Mouse (Mus musculus) embryonic facial prominence, embryonic 13.5 days (tissue): ENCODE data around the gene Sema4a. TPM values are rescaled to one million over a fixed set of nuclear protein-coding genes. Genes with fewer than 3 reads are reported as not detected.

Experiments
- ATAC-seq: fragments of 200-750 bp; cut with Nextera tagmentation; 2 replicates; pipeline ENCODE4 v1.8.0; 2017; ENCODE audit warnings: low read depth; ENCODE audit not compliant: insufficient number of reproducible peaks, insufficient read depth, low FRiP score, low TSS enrichment
- H3K27ac ChIP-seq: fragments of 300-500 bp; sonication (generic); 2 replicates; pipeline ENCODE4 v1.5.1; 2015; ENCODE audit warnings: moderate library complexity, mild to moderate bottlenecking, inconsistent platforms
- H3K27me3 ChIP-seq: fragments of 300-500 bp; sonication (generic); 2 replicates; pipeline ENCODE4 v1.6.1; 2015; ENCODE audit warnings: mild to moderate bottlenecking, inconsistent platforms
- H3K36me3 ChIP-seq: fragments of 300-500 bp; sonication (generic); 2 replicates; pipeline ENCODE4 v1.6.1; 2015; ENCODE audit warnings: mild to moderate bottlenecking, inconsistent platforms
- H3K4me1 ChIP-seq: fragments of 300-500 bp; sonication (generic); 2 replicates; pipeline ENCODE4 v1.6.1; 2015; ENCODE audit warnings: inconsistent platforms
- H3K4me2 ChIP-seq: fragments of 300-500 bp; sonication (generic); 2 replicates; pipeline ENCODE4 v1.6.1; 2015; ENCODE audit warnings: moderate library complexity, mild to moderate bottlenecking, inconsistent platforms
- H3K4me3 ChIP-seq: fragments of 300-500 bp; sonication (generic); 2 replicates; pipeline ENCODE4 v1.5.1; 2015; ENCODE audit warnings: mild to moderate bottlenecking, inconsistent platforms
- H3K9ac ChIP-seq: fragments of 300-500 bp; sonication (generic); 2 replicates; pipeline ENCODE4 v1.6.1; 2015; ENCODE audit warnings: mild to moderate bottlenecking, inconsistent platforms
- H3K9me3 ChIP-seq: fragments of 300-500 bp; sonication (generic); 2 replicates; pipeline ENCODE4 v1.6.1; 2016; ENCODE audit warnings: inconsistent platforms
- WGBS: fragments of 180-500 bp; shearing (Covaris S2); methylation state at CpG from one replicate; pipeline ENCODE4 v1.1.7; 2015; ENCODE audit warnings: mixed read lengths; 5-methylcytosine and 5-hydroxymethylcytosine counted together
- microRNA-seq: library from miRNA; unstranded; fragments of <30 nt; microRNA quantifications from one replicate; pipeline ENCODE4, GENCODE M21; 2016
- polyA plus RNA-seq: library from polyadenylated mRNA; unstranded; fragments of >200 nt; fragmentation: Nextera tagmentation; extraction: Ambion mirVana; gene quantifications from 2 replicates; pipeline ENCODE4 v1.2.1, GENCODE M21; 2015

Sema4a gene
- polyA plus RNA-seq, 1 experiment from 2014 or later = 13.3 TPM

DNA sequence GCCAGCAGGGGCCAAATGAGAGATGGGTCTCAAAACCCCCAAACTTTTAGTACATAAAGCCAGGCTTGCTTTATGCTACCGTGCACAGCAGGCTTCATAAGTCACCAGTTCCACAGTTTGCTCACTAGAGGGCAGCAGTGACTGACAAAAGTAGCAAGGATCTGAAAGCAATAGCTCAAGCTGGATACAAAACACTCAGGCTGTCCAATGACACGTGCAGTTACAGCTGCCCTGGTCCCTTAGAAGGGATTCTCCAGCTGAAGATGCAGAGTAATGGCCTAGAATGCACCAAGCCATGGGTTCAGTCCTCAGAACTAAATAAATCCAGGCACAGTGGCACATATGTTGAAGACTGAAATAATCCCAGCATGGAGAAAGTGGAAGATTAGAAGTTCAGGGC lies 53.9 kb downstream of the Sema4a start:
- 4% methylated on average over 2 of the region's 2 CpGs for WGBS
- ATAC-seq = no peak
- no peak overlapping the region for H3K27ac ChIP-seq
- H3K4me1 ChIP-seq = peaks cover 31% of the 10 kb centered on the region
- H3K9ac ChIP-seq = peak overlapping the region; percentile 11; the same call in 1 of the 2 replicates
- H3K27me3 ChIP-seq = no peaks in the 10 kb centered on the region
- peaks cover 32% of the 10 kb centered on the region for H3K36me3 ChIP-seq
- H3K9me3 ChIP-seq = no peaks in the 10 kb centered on the region
- H3K4me3 ChIP-seq = no peak overlapping the region
- H3K4me2 ChIP-seq = no peak overlapping the region

DNA sequence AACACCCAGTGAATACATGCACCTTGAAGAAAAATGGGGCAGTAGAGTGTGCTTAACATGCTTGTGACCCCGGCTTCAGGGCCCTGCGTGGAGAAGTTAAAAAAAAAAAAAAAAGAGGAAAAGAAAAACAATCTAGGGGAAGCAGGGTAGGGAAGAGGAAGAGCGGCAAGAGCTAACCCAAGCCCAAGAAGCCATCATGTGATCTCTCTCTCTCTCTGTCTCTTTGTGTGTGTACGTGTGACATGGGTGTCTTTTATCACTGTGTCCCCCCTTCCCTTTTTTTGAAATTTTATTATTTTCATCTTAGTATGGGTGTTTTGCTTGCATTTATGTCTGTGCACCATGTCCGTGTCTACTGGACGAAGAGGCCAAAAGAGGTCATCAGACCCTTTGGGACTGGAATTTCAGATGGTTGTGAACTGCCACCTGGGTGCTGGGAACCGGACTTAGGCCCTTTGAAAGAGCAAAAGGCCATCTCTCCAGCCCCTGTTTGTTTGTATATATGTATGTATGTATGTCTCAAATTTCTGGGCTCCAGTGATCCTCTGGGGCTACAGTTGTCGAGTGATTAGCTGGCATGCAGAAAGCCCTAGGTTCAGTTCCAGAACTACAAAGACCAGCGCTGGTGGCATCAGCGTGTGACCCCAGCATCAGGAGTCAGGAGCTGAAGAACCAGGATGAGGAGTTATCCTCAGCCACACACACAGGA lies 57.3 kb downstream of the Sema4a start:
- Histone ChIP-seq H3K36me3 (peaks cover 40% of the 10 kb centered on the region), H3K9me3 (no peaks in the 10 kb centered on the region), H3K27ac (no peak overlapping the region), H3K4me1 (peaks cover 17% of the 10 kb centered on the region), H3K9ac (0 out of 2 replicates have a peak overlapping the region, but pooled peaks have one; percentile 21), H3K4me2 (no peak overlapping the region), H3K27me3 (no peaks in the 10 kb centered on the region), H3K4me3 (no peak overlapping the region)
- no peak for ATAC-seq
- 92% methylated on average over 10 of the region's 10 CpGs for WGBS

DNA sequence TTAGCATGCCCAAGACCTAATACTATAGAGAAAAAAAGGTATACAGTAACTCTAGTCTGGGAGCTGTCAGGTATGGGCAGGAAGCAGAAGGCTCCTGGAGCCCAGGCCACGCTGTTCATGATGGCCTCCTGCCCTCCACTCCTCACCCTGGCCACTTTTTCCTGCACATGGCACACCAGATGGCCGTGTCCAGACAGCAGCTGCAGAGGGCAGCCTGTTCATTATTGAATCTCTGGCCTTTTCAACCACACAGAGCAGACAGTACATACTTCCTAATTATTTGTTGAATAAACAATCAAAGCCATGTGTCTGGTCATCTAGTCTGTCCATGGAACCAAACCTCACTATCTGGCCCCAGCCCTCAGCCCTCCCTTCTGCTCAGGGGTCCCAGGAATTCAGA lies 62.3 kb downstream of the Sema4a start:
- no peak for ATAC-seq
- H3K27ac ChIP-seq = no peak overlapping the region
- no peak overlapping the region for H3K9ac ChIP-seq
- H3K9me3 ChIP-seq = no peaks in the 10 kb centered on the region
- no peak overlapping the region for H3K4me2 ChIP-seq
- 74% methylated on average over 2 of the region's 2 CpGs for WGBS
- H3K4me1 ChIP-seq = no peaks in the 10 kb centered on the region
- H3K4me3 ChIP-seq = no peak overlapping the region
- no peaks in the 10 kb centered on the region for H3K27me3 ChIP-seq
- H3K36me3 ChIP-seq = peaks cover 61% of the 10 kb centered on the region

DNA sequence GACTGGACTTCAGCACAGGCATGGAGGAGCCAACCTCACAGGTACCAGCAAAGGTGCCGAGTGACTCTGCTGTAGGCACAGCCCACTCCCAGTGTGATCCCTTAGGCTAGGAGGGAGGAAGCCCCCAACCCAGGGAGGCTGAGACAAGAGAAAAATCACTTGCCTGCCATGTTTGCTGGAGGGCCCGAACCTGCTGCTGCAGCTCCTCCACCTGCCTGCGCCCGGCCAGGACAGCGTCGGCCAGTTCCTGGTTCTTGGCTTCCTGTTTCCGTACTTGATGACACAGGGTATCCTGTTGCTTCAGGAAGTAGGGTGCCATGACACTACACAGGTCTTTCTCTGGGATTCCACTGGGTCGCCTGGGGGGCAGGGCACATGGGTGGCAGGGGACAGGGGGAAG lies 65.2 kb downstream of the Sema4a start:
- Histone ChIP-seq H3K27ac (no peak overlapping the region), H3K4me2 (no peak overlapping the region), H3K36me3 (peaks cover 49% of the 10 kb centered on the region), H3K9me3 (no peaks in the 10 kb centered on the region), H3K4me1 (no peaks in the 10 kb centered on the region), H3K9ac (no peak overlapping the region), H3K27me3 (no peaks in the 10 kb centered on the region), H3K4me3 (no peak overlapping the region)
- ATAC-seq = no peak
- WGBS = 84% methylated on average over 8 of the region's 8 CpGs

DNA sequence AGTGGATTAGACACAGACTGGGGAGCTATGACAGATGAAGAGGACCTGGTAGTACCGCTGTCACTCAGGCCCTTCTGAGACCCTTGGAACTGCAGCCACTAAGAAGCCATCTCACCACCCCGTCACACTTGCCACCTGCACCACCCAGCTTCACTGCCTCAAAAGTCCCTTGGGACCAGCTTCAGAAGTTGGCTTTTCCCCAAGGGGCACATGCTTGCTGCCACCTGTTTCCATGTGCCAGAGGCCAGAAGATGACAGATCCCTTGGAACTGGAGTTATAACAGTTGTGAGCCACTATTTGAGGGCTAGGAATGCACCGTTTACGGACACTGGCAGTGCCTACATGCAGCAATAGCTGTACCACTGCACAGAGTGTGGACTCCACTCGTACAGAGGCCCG lies 65.7 kb downstream of the Sema4a start:
- Histone ChIP-seq H3K9ac (no peak overlapping the region), H3K9me3 (no peaks in the 10 kb centered on the region), H3K4me1 (no peaks in the 10 kb centered on the region), H3K4me2 (no peak overlapping the region), H3K36me3 (peaks cover 53% of the 10 kb centered on the region), H3K27me3 (no peaks in the 10 kb centered on the region), H3K27ac (no peak overlapping the region), H3K4me3 (no peak overlapping the region)
- 92% methylated on average over 6 of the region's 6 CpGs for WGBS
- no peak for ATAC-seq

DNA sequence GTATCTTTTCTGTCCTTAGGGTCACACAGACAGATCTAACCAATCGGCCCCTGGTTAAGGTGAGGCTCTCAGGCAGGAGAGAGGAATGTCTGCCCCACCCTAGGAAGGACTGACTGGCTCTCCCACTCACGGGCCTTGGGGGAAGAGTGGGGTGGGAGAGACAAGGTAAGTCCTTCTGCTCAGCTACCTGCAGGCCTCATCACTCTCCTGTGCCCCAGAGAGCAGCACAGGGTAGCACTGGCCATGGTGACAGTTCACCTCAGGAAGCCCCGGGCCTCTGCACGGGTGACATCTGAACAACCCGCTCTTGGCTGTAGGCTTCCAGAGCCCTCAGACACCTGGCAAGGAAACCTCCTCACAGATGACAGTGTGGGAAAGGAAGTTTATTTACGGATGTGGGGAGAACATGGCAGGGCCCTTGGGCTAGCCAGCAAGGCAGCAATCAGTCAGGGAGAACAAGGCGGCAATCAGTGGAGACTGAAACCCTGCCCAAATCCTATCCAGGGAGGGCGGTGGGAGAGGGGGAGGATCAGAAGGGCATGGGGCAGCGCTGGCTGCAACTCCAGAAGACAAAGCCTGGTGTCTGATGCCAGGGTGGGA lies 67.1 kb downstream of the Sema4a start:
- 82% methylated on average over 9 of the region's 9 CpGs for WGBS
- ATAC-seq = no peak
- Histone ChIP-seq H3K27me3 (no peaks in the 10 kb centered on the region), H3K4me1 (no peaks in the 10 kb centered on the region), H3K9me3 (no peaks in the 10 kb centered on the region), H3K36me3 (peaks cover 47% of the 10 kb centered on the region), H3K4me2 (no peak overlapping the region), H3K9ac (no peak overlapping the region), H3K27ac (no peak overlapping the region), H3K4me3 (no peak overlapping the region)

Small RNAs within 50 kb of the gene (microRNA-seq; reads per million reads assigned to microRNA genes)
- gene Mir7011 = not detected

Other genes starting within 250 kb of the Sema4a start
- gene Rhbg, start 206.5 kb downstream of the Sema4a start, polyA plus RNA-seq = 3.3 and 6.7 TPM in 2 replicates
- 0.55 and 3.5 TPM in 2 replicates for gene Gm38392, start 174.0 kb downstream of the Sema4a start, polyA plus RNA-seq
- 15.0 and 16.1 TPM in 2 replicates for gene Tsacc, start 164.2 kb downstream of the Sema4a start, polyA plus RNA-seq
- 517 and 559 TPM in 2 replicates for gene Cct3, start 164.1 kb downstream of the Sema4a start, polyA plus RNA-seq
- gene Glmp, start 136.2 kb downstream of the Sema4a start, polyA plus RNA-seq = 164 and 188 TPM in 2 replicates
- 9.1 and 10.4 TPM in 2 replicates for gene Tmem79, start 125.0 kb downstream of the Sema4a start, polyA plus RNA-seq
- 55.0 and 58.3 TPM in 2 replicates for gene Smg5, start 124.9 kb downstream of the Sema4a start, polyA plus RNA-seq
- 4.2 and 4.9 TPM in 2 replicates for gene Paqr6, start 96.6 kb downstream of the Sema4a start, polyA plus RNA-seq
- 0.28 TPM in 1 of 2 replicates, not detected in the other for gene Bglap3, start 88.4 kb downstream of the Sema4a start, polyA plus RNA-seq
- 0.58 TPM in 1 of 2 replicates, not detected in the other for gene Bglap2, start 82.5 kb downstream of the Sema4a start, polyA plus RNA-seq
- gene Bglap, start 76.7 kb downstream of the Sema4a start, polyA plus RNA-seq = 0.91 TPM in 1 of 2 replicates, not detected in the other
- gene Pmf1, start 50.9 kb downstream of the Sema4a start, polyA plus RNA-seq = 121 and 153 TPM in 2 replicates
- 16.5 and 16.7 TPM in 2 replicates for gene Slc25a44, start 36.0 kb downstream of the Sema4a start, polyA plus RNA-seq
- 311 and 321 TPM in 2 replicates for gene Lmna, start 48.8 kb upstream of the Sema4a start, polyA plus RNA-seq
- gene Mex3a, start 71.2 kb upstream of the Sema4a start, polyA plus RNA-seq = 32.2 and 33.4 TPM in 2 replicates
- gene Rab25, start 87.1 kb upstream of the Sema4a start, polyA plus RNA-seq = 18.6 and 19.5 TPM in 2 replicates
- 164 and 169 TPM in 2 replicates for gene Lamtor2, start 91.9 kb upstream of the Sema4a start, polyA plus RNA-seq
- 43.0 and 44.6 TPM in 2 replicates for gene Ubqln4, start 92.6 kb upstream of the Sema4a start, polyA plus RNA-seq
- 259 and 274 TPM in 2 replicates for gene Ssr2, start 114.7 kb upstream of the Sema4a start, polyA plus RNA-seq
- 91.6 and 99.4 TPM in 2 replicates for gene Arhgef2, start 144.8 kb upstream of the Sema4a start, polyA plus RNA-seq
- gene Rxfp4, start 192.0 kb upstream of the Sema4a start, polyA plus RNA-seq = not detected in 2 replicates
- 92.5 and 106 TPM in 2 replicates for gene Khdc4, start 224.6 kb upstream of the Sema4a start, polyA plus RNA-seq